ENCODE assay signal across 7 mouse cellular contexts in the genomic region with DNA sequence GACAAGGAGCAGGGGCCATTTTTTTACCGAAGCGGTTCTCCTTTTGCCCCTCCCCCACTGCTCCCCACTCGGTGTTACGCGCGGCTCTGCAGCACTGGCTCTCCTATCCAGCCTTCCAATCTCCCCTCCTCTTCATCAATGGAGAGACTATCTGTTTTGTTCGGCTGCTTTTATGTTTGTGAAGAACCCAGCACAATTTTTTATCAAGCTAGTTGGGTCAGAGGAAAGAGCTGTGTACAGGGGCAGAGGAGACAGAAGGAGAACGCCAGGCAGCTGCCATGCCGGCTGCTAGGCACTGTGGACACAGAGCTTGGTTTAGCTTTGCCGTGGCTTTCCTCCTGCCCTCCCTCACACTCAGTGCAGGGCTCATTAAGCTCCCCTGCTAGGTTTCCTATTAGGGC.
DNase-seq lines count a peak whose midpoint lies in the region; ATAC-seq and TF ChIP-seq lines count a peak whose summit lies in the region.

No protein-coding gene starts in this region.

- no peaks in the 10 kb centered on the region for H3K9me3 ChIP-seq in lung, embryonic 16.5 days (ENCODE audit: control insufficient read depth, low read length)
- no peaks in the 10 kb centered on the region for H3K9me3 ChIP-seq in embryonic facial prominence, embryonic 11.5 days (replicated peaks; ENCODE audit: control insufficient read depth, low read length)
- no peaks in the 10 kb centered on the region for H3K9me3 ChIP-seq in hindbrain, embryonic 14.5 days (ENCODE audit: control insufficient read depth, low read length)
- no peaks in the 10 kb centered on the region for H3K9me3 ChIP-seq in liver, embryonic 14.5 days (ENCODE audit: control insufficient read depth, low read length)

- peak overlapping the region; percentile 30 for H3K4me3 ChIP-seq in lung, embryonic 16.5 days (ENCODE audit: low read length)
- H3K4me3 ChIP-seq in lung, adult 2 months (replicated peaks; ENCODE audit: extremely low read depth, low read depth, low read length) = no peak overlapping the region
- peak overlapping the region; percentile 17 for H3K4me3 ChIP-seq in embryonic facial prominence, embryonic 11.5 days (ENCODE audit: low read depth, low read length)
- peak overlapping the region; percentile 15 for H3K4me3 ChIP-seq in hindbrain, embryonic 14.5 days (replicated peaks; ENCODE audit: low read length)
- no peak overlapping the region for H3K4me3 ChIP-seq in liver, embryonic 14.5 days (ENCODE audit: insufficient read depth in 1 of 2, low read depth in 2 of 2, low read length in 2 of 2)

- no peaks in the 10 kb centered on the region for H3K27me3 ChIP-seq in lung, embryonic 16.5 days (ENCODE audit: control insufficient read depth, insufficient read depth, low read depth, low read length)
- H3K27me3 ChIP-seq in embryonic facial prominence, embryonic 11.5 days (ENCODE audit: control insufficient read depth, insufficient read depth, low read length) = no peaks in the 10 kb centered on the region
- H3K27me3 ChIP-seq in hindbrain, embryonic 14.5 days (ENCODE audit: control insufficient read depth, insufficient read depth, low read length) = no peaks in the 10 kb centered on the region
- no peaks in the 10 kb centered on the region for H3K27me3 ChIP-seq in liver, embryonic 14.5 days (ENCODE audit: control insufficient read depth, insufficient read depth, low read length)

- peak overlapping the region; percentile 62 for H3K4me2 ChIP-seq in lung, embryonic 16.5 days (ENCODE audit: low read depth, low read length)
- H3K4me2 ChIP-seq in embryonic facial prominence, embryonic 11.5 days (ENCODE audit: low read depth, low read length) = peak overlapping the region; percentile 51
- H3K4me2 ChIP-seq in hindbrain, embryonic 14.5 days (replicated peaks) = peak overlapping the region; percentile 55
- H3K4me2 ChIP-seq in liver, embryonic 14.5 days (ENCODE audit: low read depth) = peak overlapping the region; percentile 45

- no peaks in the 10 kb centered on the region for H3K36me3 ChIP-seq in lung, embryonic 16.5 days (ENCODE audit: control insufficient read depth, insufficient read depth, low read length)
- H3K36me3 ChIP-seq in embryonic facial prominence, embryonic 11.5 days (replicated peaks; ENCODE audit: control insufficient read depth, insufficient read depth, low read depth, low read length) = no peaks in the 10 kb centered on the region
- no peaks in the 10 kb centered on the region for H3K36me3 ChIP-seq in hindbrain, embryonic 14.5 days (replicated peaks; ENCODE audit: control insufficient read depth, insufficient read depth)
- H3K36me3 ChIP-seq in liver, embryonic 14.5 days (replicated peaks; ENCODE audit: control insufficient read depth, insufficient read depth, low read depth) = no peaks in the 10 kb centered on the region

- peak overlapping the region; percentile 56 for H3K9ac ChIP-seq in lung, embryonic 16.5 days (ENCODE audit: low read length)
- H3K9ac ChIP-seq in embryonic facial prominence, embryonic 11.5 days (replicated peaks; ENCODE audit: low read length) = peak overlapping the region; percentile 59
- H3K9ac ChIP-seq in hindbrain, embryonic 14.5 days = peak overlapping the region; percentile 61
- no peak overlapping the region for H3K9ac ChIP-seq in liver, embryonic 14.5 days (replicated peaks)

- DNase-seq in lung, adult 2 months = no peak
- peak; percentile 83 for DNase-seq in embryonic facial prominence, embryonic 11.5 days (ENCODE audit: low spot score)
- peak; percentile 75 for DNase-seq in hindbrain, embryonic 14.5 days (ENCODE audit: low spot score)
- DNase-seq in liver, embryonic 14.5 days (ENCODE audit: low read depth in 3 of 3, low spot score in 3 of 3) = no peak
- DNase-seq in right cerebral cortex, postnatal 25 days = peak; percentile 35
- no peak for DNase-seq in thymus, postnatal 36 days

- TF ChIP-seq EP300 in liver, embryonic 14.5 days (IDR thresholded peaks at IDR 0.05; ENCODE audit: low read depth) = no peak

- peak; percentile 53; the same call in 1 of the 2 replicates for ATAC-seq in lung, embryonic 16.5 days (ENCODE audit: low read depth)
- ATAC-seq in embryonic facial prominence, embryonic 11.5 days (replicated peaks; ENCODE audit: insufficient number of reproducible peaks, low FRiP score, low TSS enrichment, low read depth) = peak; percentile 63; the same call in 1 of the 2 replicates
- ATAC-seq in hindbrain, embryonic 14.5 days (ENCODE audit: low FRiP score) = peak; percentile 68
- no peak for ATAC-seq in liver, embryonic 14.5 days (ENCODE audit: insufficient read depth)

- no peak for TF ChIP-seq CTCF in lung, adult 2 months (IDR thresholded peaks at IDR 0.05; ENCODE audit: insufficient read depth, low read length)
- TF ChIP-seq CTCF in liver, embryonic 14.5 days (IDR thresholded peaks at IDR 0.05; ENCODE audit: low read depth) = no peak

- TF ChIP-seq POLR2A in lung, adult 2 months (IDR thresholded peaks at IDR 0.05; ENCODE audit: borderline replicate concordance, extremely low read depth, low read depth, low read length) = no peak

- peaks cover 9% of the 10 kb centered on the region; the same call in 1 of the 2 replicates for H3K4me1 ChIP-seq in lung, embryonic 16.5 days (replicated peaks; ENCODE audit: control insufficient read depth, insufficient read depth, low read length)
- no peaks in the 10 kb centered on the region for H3K4me1 ChIP-seq in lung, adult 2 months (ENCODE audit: control insufficient read depth, insufficient read depth, low read length)
- no peaks in the 10 kb centered on the region; the same call in 1 of the 2 replicates for H3K4me1 ChIP-seq in embryonic facial prominence, embryonic 11.5 days (ENCODE audit: control insufficient read depth, insufficient read depth, low read length)
- peaks cover 60% of the 10 kb centered on the region for H3K4me1 ChIP-seq in hindbrain, embryonic 14.5 days (replicated peaks; ENCODE audit: control insufficient read depth, insufficient read depth, low read length)
- peaks cover 0 to 12% of the 10 kb centered on the region in 2 experiments; a peak in 2 of 4 replicates for H3K4me1 ChIP-seq in liver, embryonic 14.5 days (replicated peaks; ENCODE audit: control insufficient read depth in 2 of 2, insufficient read depth in 2 of 2, low read length in 1 of 2)

- WGBS in lung, embryonic 16.5 days = 1% methylated on average over 10 of the region's 10 CpGs
- WGBS in lung, adult 2 months = 5% methylated on average over 10 of the region's 10 CpGs
- WGBS in embryonic facial prominence, embryonic 11.5 days = 2% methylated on average over 10 of the region's 10 CpGs
- under 1% methylated on average over 10 of the region's 10 CpGs for WGBS in hindbrain, embryonic 14.5 days
- 4% methylated on average over 10 of the region's 10 CpGs for WGBS in liver, embryonic 14.5 days (ENCODE audit: insufficient replicate concordance)

- H3K27ac ChIP-seq in lung, embryonic 16.5 days (ENCODE audit: low read length) = no peak overlapping the region
- H3K27ac ChIP-seq in embryonic facial prominence, embryonic 11.5 days (replicated peaks; ENCODE audit: low read depth, low read length) = peak overlapping the region; percentile 66
- peak overlapping the region; percentile 97 for H3K27ac ChIP-seq in hindbrain, embryonic 14.5 days
- H3K27ac ChIP-seq in liver, embryonic 14.5 days = no peak overlapping the region

Comparison
In these comparisons a context has a peak if more than half of its experiments do, and no peak if none do; other contexts are left out.
1. H3K4me3 ChIP-seq: peak in lung, embryonic 16.5 days (single experiment), embryonic facial prominence, embryonic 11.5 days (single experiment) and hindbrain, embryonic 14.5 days (single experiment); none in lung, adult 2 months (single experiment) and liver, embryonic 14.5 days (0 of 2).
2. H3K27ac ChIP-seq: peak in embryonic facial prominence, embryonic 11.5 days (single experiment) and hindbrain, embryonic 14.5 days (single experiment); none in lung, embryonic 16.5 days (single experiment) and liver, embryonic 14.5 days (single experiment).
3. DNase-seq: peak in embryonic facial prominence, embryonic 11.5 days (single experiment), hindbrain, embryonic 14.5 days (single experiment) and right cerebral cortex, postnatal 25 days (single experiment); none in lung, adult 2 months (single experiment), liver, embryonic 14.5 days (0 of 3) and thymus, postnatal 36 days (0 of 2).
4. Peak in every context shown above with its lines, with median percentiles within 50 percentile points of each other: H3K4me2 ChIP-seq.